Mouse (Mus musculus): ENCODE data around the gene Tnfsf13. TPM values are rescaled to one million over a fixed set of nuclear protein-coding genes. Genes with fewer than 3 reads are reported as not detected.

Tnfsf13 gene
- 3.6 and 4.5 TPM in 2 replicates for polyA plus RNA-seq (2021; fragmentation: Nextera tagmentation)
- long read RNA-seq, experiment 1, transcript Tnfsf13-201 (6 exons, 1,407 nt), result major isoform, 8 of 9 reads
- long read RNA-seq, experiment 1, partial matches to known transcripts, result 0 of 9 reads
- long read RNA-seq, experiment 1, other reads (novel, unspliced or antisense), result 1 of 9 reads
- long read RNA-seq, experiment 2, partial matches to known transcripts, result 0 of 5 reads
- long read RNA-seq, experiment 2, other reads (novel, unspliced or antisense), result 1 of 5 reads

GRCm38 (mm10) chr11:69685526-69686148, at the start of gene Tnfsf13:
Gene Tnfsf13, minus strand, starts transcription at chr11:69685784.

GRCm38 (mm10) chr11:69695361-69696181, 10.0 kb upstream of the Tnfsf13 start, which contains the start of the genes Tnfsf12 and Tnfsfm13:
Gene Tnfsf12, minus strand, starts transcription at chr11:69695849.
Gene Tnfsfm13, minus strand, starts transcription at chr11:69696098.

GRCm38 (mm10) chr11:69681314-69682208, 4.0 kb downstream of the Tnfsf13 start, which contains the start of gene Senp3:
Gene Senp3, minus strand, starts transcription at chr11:69682084.

GRCm38 (mm10) chr11:69672211-69672706, 13.3 kb downstream of the Tnfsf13 start, which contains the start of gene Eif4a1:
Gene Eif4a1, minus strand, starts transcription at chr11:69672423.

GRCm38 (mm10) chr11:69665961-69666664, 19.5 kb downstream of the Tnfsf13 start, which contains the start of gene Cd68:
Gene Cd68, minus strand, starts transcription at chr11:69666153.

GRCm38 (mm10) chr11:69662213-69662966, 23.2 kb downstream of the Tnfsf13 start, which contains the start of gene Mpdu1:
Gene Mpdu1, minus strand, starts transcription at chr11:69662642.

GRCm38 (mm10) chr11:69655264-69656064, 30.1 kb downstream of the Tnfsf13 start, which contains the start of gene Sox15:
Gene Sox15, plus strand, starts transcription at chr11:69655314.

Small RNAs within 50 kb of the gene (microRNA-seq; reads per million reads assigned to microRNA genes)
- gene Mir1934, result 12.2 reads per million, percentile 34 among the genes with 10 or more reads in this experiment
- gene Mir467f, result not detected

Other genes with a start within 250 kb of the Tnfsf13 start
- 0.36 and 0.80 TPM in 2 replicates for gene Dnah2, start 136.7 kb downstream of the Tnfsf13 start, polyA plus RNA-seq (2021; fragmentation: Nextera tagmentation)
- 21.6 and 21.9 TPM in 2 replicates for gene Efnb3, start 125.6 kb downstream of the Tnfsf13 start, polyA plus RNA-seq (2021; fragmentation: Nextera tagmentation)
- gene Wrap53, start 105.5 kb downstream of the Tnfsf13 start, polyA plus RNA-seq (2021; fragmentation: Nextera tagmentation), result 13.9 and 15.4 TPM in 2 replicates
- 25.8 and 29.0 TPM in 2 replicates for gene Trp53, start 105.4 kb downstream of the Tnfsf13 start, polyA plus RNA-seq (2021; fragmentation: Nextera tagmentation)
- 218 and 255 TPM in 2 replicates for gene Atp1b2, start 79.8 kb downstream of the Tnfsf13 start, polyA plus RNA-seq (2021; fragmentation: Nextera tagmentation)
- not detected in 2 replicates for gene Shbg, start 67.9 kb downstream of the Tnfsf13 start, polyA plus RNA-seq (2021; fragmentation: Nextera tagmentation)
- 18.2 and 18.3 TPM in 2 replicates for gene Sat2, start 63.8 kb downstream of the Tnfsf13 start, polyA plus RNA-seq (2021; fragmentation: Nextera tagmentation)
- gene Fxr2, start 52.8 kb downstream of the Tnfsf13 start, polyA plus RNA-seq (2021; fragmentation: Nextera tagmentation), result 6.9 and 7.9 TPM in 2 replicates
- gene Sox15, start 30.5 kb downstream of the Tnfsf13 start, polyA plus RNA-seq (2021; fragmentation: Nextera tagmentation), result 0.16 TPM in 1 of 2 replicates, not detected in the other
- 94.9 and 96.8 TPM in 2 replicates for gene Mpdu1, start 23.1 kb downstream of the Tnfsf13 start, polyA plus RNA-seq (2021; fragmentation: Nextera tagmentation)
- gene Cd68, start 19.6 kb downstream of the Tnfsf13 start, polyA plus RNA-seq (2021; fragmentation: Nextera tagmentation), result 18.4 and 22.2 TPM in 2 replicates
- gene Eif4a1, start 13.4 kb downstream of the Tnfsf13 start, polyA plus RNA-seq (2021; fragmentation: Nextera tagmentation), result 177 and 178 TPM in 2 replicates
- gene Senp3, start 3.7 kb downstream of the Tnfsf13 start, polyA plus RNA-seq (2021; fragmentation: Nextera tagmentation), result 14.3 and 15.8 TPM in 2 replicates
- 2.8 and 3.4 TPM in 2 replicates for gene Tnfsf12, start 10.1 kb upstream of the Tnfsf13 start, polyA plus RNA-seq (2021; fragmentation: Nextera tagmentation)
- gene Tnfsfm13, start 10.3 kb upstream of the Tnfsf13 start, polyA plus RNA-seq (2021; fragmentation: Nextera tagmentation), result 1.9 and 2.8 TPM in 2 replicates
- 6.6 and 7.7 TPM in 2 replicates for gene Polr2a, start 72.9 kb upstream of the Tnfsf13 start, polyA plus RNA-seq (2021; fragmentation: Nextera tagmentation)
- gene Slc35g3, start 76.2 kb upstream of the Tnfsf13 start, polyA plus RNA-seq (2021; fragmentation: Nextera tagmentation), result 0.19 TPM in 1 of 2 replicates, not detected in the other
- gene Zbtb4, start 80.1 kb upstream of the Tnfsf13 start, polyA plus RNA-seq (2021; fragmentation: Nextera tagmentation), result 4.4 and 5.5 TPM in 2 replicates
- gene Chrnb1, start 110.2 kb upstream of the Tnfsf13 start, polyA plus RNA-seq (2021; fragmentation: Nextera tagmentation), result 0.25 and 0.46 TPM in 2 replicates
- gene Fgf11, start 116.1 kb upstream of the Tnfsf13 start, polyA plus RNA-seq (2021; fragmentation: Nextera tagmentation), result 3.7 and 3.9 TPM in 2 replicates
- gene Tmem102, start 119.8 kb upstream of the Tnfsf13 start, polyA plus RNA-seq (2021; fragmentation: Nextera tagmentation), result 0.40 and 1.9 TPM in 2 replicates
- not detected in 2 replicates for gene Gm39566, start 129.5 kb upstream of the Tnfsf13 start, polyA plus RNA-seq (2021; fragmentation: Nextera tagmentation)
- not detected in 2 replicates for gene Spem2, start 132.7 kb upstream of the Tnfsf13 start, polyA plus RNA-seq (2021; fragmentation: Nextera tagmentation)
- not detected in 2 replicates for gene Spem1, start 136.4 kb upstream of the Tnfsf13 start, polyA plus RNA-seq (2021; fragmentation: Nextera tagmentation)
- 10.5 and 10.6 TPM in 2 replicates for gene Nlgn2, start 152.0 kb upstream of the Tnfsf13 start, polyA plus RNA-seq (2021; fragmentation: Nextera tagmentation)
- 460 and 516 TPM in 2 replicates for gene Tmem256, start 152.7 kb upstream of the Tnfsf13 start, polyA plus RNA-seq (2021; fragmentation: Nextera tagmentation)
- 5.0 and 5.4 TPM in 2 replicates for gene Plscr3, start 160.6 kb upstream of the Tnfsf13 start, polyA plus RNA-seq (2021; fragmentation: Nextera tagmentation)
- gene Tnk1, start 172.9 kb upstream of the Tnfsf13 start, polyA plus RNA-seq (2021; fragmentation: Nextera tagmentation), result not detected in 2 replicates
- gene Tmem95, start 192.2 kb upstream of the Tnfsf13 start, polyA plus RNA-seq (2021; fragmentation: Nextera tagmentation), result not detected in 2 replicates
- 0.63 and 0.64 TPM in 2 replicates for gene Kctd11, start 195.6 kb upstream of the Tnfsf13 start, polyA plus RNA-seq (2021; fragmentation: Nextera tagmentation)
- gene Acap1, start 209.8 kb upstream of the Tnfsf13 start, polyA plus RNA-seq (2021; fragmentation: Nextera tagmentation), result not detected in 2 replicates
- gene 2810408A11Rik, start 215.2 kb upstream of the Tnfsf13 start, polyA plus RNA-seq (2021; fragmentation: Nextera tagmentation), result 0.24 and 0.34 TPM in 2 replicates
- 9.8 and 12.3 TPM in 2 replicates for gene Neurl4, start 215.3 kb upstream of the Tnfsf13 start, polyA plus RNA-seq (2021; fragmentation: Nextera tagmentation)
- gene Gps2, start 228.1 kb upstream of the Tnfsf13 start, polyA plus RNA-seq (2021; fragmentation: Nextera tagmentation), result 20.7 and 21.7 TPM in 2 replicates
- 766 and 767 TPM in 2 replicates for gene Eif5a, start 236.2 kb upstream of the Tnfsf13 start, polyA plus RNA-seq (2021; fragmentation: Nextera tagmentation)

All from layer of hippocampus, adult 6 months (tissue).